Mouse (Mus musculus): ENCODE results near the gene Lap3. TPM values are rescaled to one million over a fixed set of nuclear protein-coding genes. Genes with fewer than 3 reads are reported as not detected.

Gene Lap3
- polyA plus RNA-seq, 1 experiment from 2014 or later, result 109 TPM

GRCm38 (mm10) chr5:45539502-45539901 lies 46.3 kb downstream of the Lap3 start:
- H3K4me3 ChIP-seq (ENCODE audit: low read length), result no peak overlapping the region
- WGBS, result 61% methylated on average over 10 of the region's 10 CpGs
- no peaks in the 10 kb centered on the region for H3K4me1 ChIP-seq (ENCODE audit: insufficient read depth, low read length)
- no peak overlapping the region for H3K27ac ChIP-seq (ENCODE audit: low read length)
- H3K4me2 ChIP-seq (replicated peaks; ENCODE audit: low read depth, low read length), result no peak overlapping the region
- no peak for ATAC-seq (ENCODE audit: low FRiP score, low TSS enrichment)
- H3K9me3 ChIP-seq (ENCODE audit: low read length), result no peaks in the 10 kb centered on the region
- H3K9ac ChIP-seq (replicated peaks; ENCODE audit: low read length), result no peak overlapping the region
- H3K27me3 ChIP-seq (ENCODE audit: insufficient read depth, low read length), result no peaks in the 10 kb centered on the region
- H3K36me3 ChIP-seq (ENCODE audit: insufficient read depth, low read length), result no peaks in the 10 kb centered on the region

GRCm38 (mm10) chr5:45543374-45543773 lies 50.2 kb downstream of the Lap3 start:
- no peaks in the 10 kb centered on the region for H3K4me1 ChIP-seq (ENCODE audit: insufficient read depth, low read length)
- WGBS, result 30% methylated on average over 5 of the region's 5 CpGs
- no peaks in the 10 kb centered on the region for H3K9me3 ChIP-seq (ENCODE audit: low read length)
- ATAC-seq (ENCODE audit: low FRiP score, low TSS enrichment), result no peak
- no peaks in the 10 kb centered on the region for H3K27me3 ChIP-seq (ENCODE audit: insufficient read depth, low read length)
- no peak overlapping the region for H3K4me3 ChIP-seq (ENCODE audit: low read length)
- H3K36me3 ChIP-seq (ENCODE audit: insufficient read depth, low read length), result no peaks in the 10 kb centered on the region
- H3K27ac ChIP-seq (ENCODE audit: low read length), result no peak overlapping the region
- no peak overlapping the region for H3K4me2 ChIP-seq (replicated peaks; ENCODE audit: low read depth, low read length)
- H3K9ac ChIP-seq (replicated peaks; ENCODE audit: low read length), result no peak overlapping the region

- no peaks in the 10 kb centered on the region for H3K36me3 ChIP-seq (ENCODE audit: insufficient read depth, low read length)
- H3K9ac ChIP-seq (replicated peaks; ENCODE audit: low read length), result no peak overlapping the region
- no peak overlapping the region for H3K4me2 ChIP-seq (replicated peaks; ENCODE audit: low read depth, low read length)
- WGBS, result 86% methylated on average over 1 of the region's 1 CpGs
- no peak overlapping the region for H3K4me3 ChIP-seq (ENCODE audit: low read length)
- no peaks in the 10 kb centered on the region for H3K9me3 ChIP-seq (ENCODE audit: low read length)
- no peaks in the 10 kb centered on the region for H3K4me1 ChIP-seq (ENCODE audit: insufficient read depth, low read length)
- no peaks in the 10 kb centered on the region for H3K27me3 ChIP-seq (ENCODE audit: insufficient read depth, low read length)
- H3K27ac ChIP-seq (ENCODE audit: low read length), result no peak overlapping the region
- ATAC-seq (ENCODE audit: low FRiP score, low TSS enrichment), result no peak
These were observed 56.4 kb downstream of the Lap3 start for GRCm38 (mm10) chr5:45549586-45549985.

Other genes starting within 250 kb of the Lap3 start
- 213 and 231 TPM in 2 replicates for gene Qdpr, start 43.1 kb upstream of the Lap3 start, polyA plus RNA-seq (2015; fragmentation: Nextera tagmentation; extraction: Ambion mirVana)
- gene Clrn2, start 39.6 kb upstream of the Lap3 start, polyA plus RNA-seq (2015; fragmentation: Nextera tagmentation; extraction: Ambion mirVana), result not detected in 2 replicates
- 292 and 293 TPM in 2 replicates for gene Med28, start 26.9 kb downstream of the Lap3 start, polyA plus RNA-seq (2015; fragmentation: Nextera tagmentation; extraction: Ambion mirVana)
- 1.5 and 1.7 TPM in 2 replicates for gene Fam184b, start 146.2 kb downstream of the Lap3 start, polyA plus RNA-seq (2015; fragmentation: Nextera tagmentation; extraction: Ambion mirVana)
- gene Ncapg, start 176.5 kb downstream of the Lap3 start, polyA plus RNA-seq (2015; fragmentation: Nextera tagmentation; extraction: Ambion mirVana), result 53.8 and 54.0 TPM in 2 replicates

Data from kidney, embryonic 16.5 days (tissue).